Mouse (Mus musculus): ENCODE measurements at regions not wholly inside any gene's neighbourhood (a gene's known extent, or its start where the extent isn't known, plus 50 kb on each side); places are given as distances from the start of the nearest gene placed in this dataset.

DNA sequence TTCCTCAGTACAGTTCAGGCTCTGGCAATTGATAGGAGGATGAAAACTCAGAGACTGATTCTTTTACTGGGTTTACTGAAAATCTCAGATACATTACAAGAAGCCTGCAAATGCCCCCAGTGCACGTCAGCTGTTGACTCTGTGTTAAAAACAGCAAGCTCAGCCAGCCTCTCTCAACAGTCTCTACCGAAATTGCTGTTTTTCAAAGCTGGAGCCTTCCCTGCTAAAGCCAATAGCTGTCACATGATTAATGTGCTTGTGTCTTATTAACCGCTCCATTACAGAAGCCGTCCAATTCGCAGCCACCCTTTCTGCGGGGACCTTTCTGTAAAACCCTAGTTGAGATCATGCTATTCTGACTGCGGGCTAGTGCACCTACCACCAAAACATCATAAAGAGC, 215.6 kb upstream of the Pabpc6 start:
- H3K27ac ChIP-seq (ENCODE audit: control insufficient read depth, low read depth, low read length): no peak overlapping the region
- no peak for DNase-seq (ENCODE audit: low read depth, low spot score)
- H3K9me3 ChIP-seq (replicated peaks; ENCODE audit: insufficient read depth, low read length): no peaks in the 10 kb centered on the region
- H3K27me3 ChIP-seq (ENCODE audit: control insufficient read depth in 1 of 2, insufficient read depth in 2 of 2, low read length in 2 of 2): no peaks in the 10 kb centered on the region
- H3K4me1 ChIP-seq (ENCODE audit: control insufficient read depth in 1 of 2, insufficient read depth in 2 of 2, low read length in 2 of 2): no peaks in the 10 kb centered on the region
- H3K4me3 ChIP-seq (ENCODE audit: control insufficient read depth in 1 of 2, insufficient read depth in 1 of 2, low read depth in 2 of 2, low read length in 2 of 2): no peak overlapping the region
- H3K36me3 ChIP-seq (ENCODE audit: control insufficient read depth in 1 of 2, insufficient read depth in 2 of 2, low read length in 2 of 2): no peaks in the 10 kb centered on the region
- no peak overlapping the region for H3K9ac ChIP-seq (ENCODE audit: control insufficient read depth, low read depth, low read length, poor library complexity, severe bottlenecking)
- no peak for TF ChIP-seq GABPA (IDR thresholded peaks at IDR 0.05; ENCODE audit: low read depth, low read length)
- TF ChIP-seq ZC3H11A (IDR thresholded peaks at IDR 0.05; ENCODE audit: low read depth, low read length): no peak
- TF ChIP-seq JUND (IDR thresholded peaks at IDR 0.05; ENCODE audit: low read depth, low read length): no peak
- no peak for TF ChIP-seq ZKSCAN1 (IDR thresholded peaks at IDR 0.05; ENCODE audit: low read depth, low read length)
- no peak for TF ChIP-seq RAD21 (IDR thresholded peaks at IDR 0.05; ENCODE audit: low read depth, low read length)
- no peak for TF ChIP-seq MAX (IDR thresholded peaks at IDR 0.05; ENCODE audit: low read length)
- no peak for TF ChIP-seq POLR2AphosphoS5 (IDR thresholded peaks at IDR 0.05; ENCODE audit: borderline replicate concordance, low read depth, low read length)
- no peak for TF ChIP-seq TCF12 (IDR thresholded peaks at IDR 0.05; ENCODE audit: low read depth, low read length)
- TF ChIP-seq USF1 (IDR thresholded peaks at IDR 0.05; ENCODE audit: low read depth, low read length): no peak
- no peak for TF ChIP-seq TBP (IDR thresholded peaks at IDR 0.05; ENCODE audit: low read depth, low read length)
- no peak for TF ChIP-seq NELFE (IDR thresholded peaks at IDR 0.05; ENCODE audit: low read depth, low read length)
- no peak for TF ChIP-seq BHLHE40 (IDR thresholded peaks at IDR 0.05; ENCODE audit: borderline replicate concordance, low read depth, low read length)
- H3K79me2 ChIP-seq (ENCODE audit: control insufficient read depth, insufficient read depth, low read length, poor library complexity): no peaks in the 10 kb centered on the region

DNA sequence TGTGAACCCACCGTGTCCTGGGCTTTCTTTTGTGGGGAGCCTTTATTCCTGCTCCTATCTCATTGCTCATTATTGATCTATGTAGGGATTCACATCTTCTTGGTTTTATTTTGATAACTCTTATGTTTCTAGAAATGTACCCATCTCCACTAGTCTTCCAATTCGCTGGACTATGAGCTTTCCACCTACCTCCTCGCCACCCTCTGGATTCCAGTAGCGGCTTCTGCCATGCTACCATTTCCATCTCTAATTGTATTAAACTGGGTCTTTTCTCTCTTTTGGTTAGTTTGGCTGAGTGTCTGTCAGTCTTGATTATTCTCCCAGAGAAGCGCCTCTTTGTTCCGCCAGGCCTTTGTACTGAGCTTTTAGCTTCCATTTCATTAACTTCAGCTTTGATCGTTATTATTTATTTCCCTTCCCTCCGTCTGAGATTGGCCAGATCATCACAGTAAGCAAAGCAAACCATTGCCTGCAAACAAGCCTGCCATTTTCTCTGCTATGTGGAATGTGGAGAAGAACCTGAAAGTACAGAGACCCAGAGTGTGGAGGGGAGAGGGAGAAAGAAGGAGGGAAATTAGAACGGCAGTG, 213.2 kb upstream of the Pabpc6 start:
- no peak overlapping the region for H3K27ac ChIP-seq (ENCODE audit: control insufficient read depth, low read depth, low read length)
- no peak overlapping the region for H3K4me3 ChIP-seq (ENCODE audit: control insufficient read depth in 1 of 2, insufficient read depth in 1 of 2, low read depth in 2 of 2, low read length in 2 of 2)
- H3K36me3 ChIP-seq (ENCODE audit: control insufficient read depth in 1 of 2, insufficient read depth in 2 of 2, low read length in 2 of 2): no peaks in the 10 kb centered on the region
- H3K4me1 ChIP-seq (ENCODE audit: control insufficient read depth in 1 of 2, insufficient read depth in 2 of 2, low read length in 2 of 2): no peaks in the 10 kb centered on the region
- TF ChIP-seq TBP (IDR thresholded peaks at IDR 0.05; ENCODE audit: low read depth, low read length): no peak
- TF ChIP-seq MAX (IDR thresholded peaks at IDR 0.05; ENCODE audit: low read length): no peak
- no peak for TF ChIP-seq RCOR1 (IDR thresholded peaks at IDR 0.05; ENCODE audit: low read depth, low read length)
- TF ChIP-seq SMC3 (IDR thresholded peaks at IDR 0.05; ENCODE audit: low read depth, low read length): no peak
- no peak for TF ChIP-seq KAT2A (conservative IDR thresholded peaks at IDR 0.05; ENCODE audit: low read depth, low read length)
- no peak for DNase-seq (ENCODE audit: low read depth, low spot score)
- H3K79me2 ChIP-seq (ENCODE audit: control insufficient read depth, insufficient read depth, low read length, poor library complexity): no peaks in the 10 kb centered on the region
- no peaks in the 10 kb centered on the region for H3K9me3 ChIP-seq (replicated peaks; ENCODE audit: insufficient read depth, low read length)
- no peaks in the 10 kb centered on the region for H3K27me3 ChIP-seq (ENCODE audit: control insufficient read depth in 1 of 2, insufficient read depth in 2 of 2, low read length in 2 of 2)
- no peak overlapping the region for H3K9ac ChIP-seq (ENCODE audit: control insufficient read depth, low read depth, low read length, poor library complexity, severe bottlenecking)
